Mouse (Mus musculus): ENCODE results near the gene Plekhg6.

Plekhg6 gene

DNA sequence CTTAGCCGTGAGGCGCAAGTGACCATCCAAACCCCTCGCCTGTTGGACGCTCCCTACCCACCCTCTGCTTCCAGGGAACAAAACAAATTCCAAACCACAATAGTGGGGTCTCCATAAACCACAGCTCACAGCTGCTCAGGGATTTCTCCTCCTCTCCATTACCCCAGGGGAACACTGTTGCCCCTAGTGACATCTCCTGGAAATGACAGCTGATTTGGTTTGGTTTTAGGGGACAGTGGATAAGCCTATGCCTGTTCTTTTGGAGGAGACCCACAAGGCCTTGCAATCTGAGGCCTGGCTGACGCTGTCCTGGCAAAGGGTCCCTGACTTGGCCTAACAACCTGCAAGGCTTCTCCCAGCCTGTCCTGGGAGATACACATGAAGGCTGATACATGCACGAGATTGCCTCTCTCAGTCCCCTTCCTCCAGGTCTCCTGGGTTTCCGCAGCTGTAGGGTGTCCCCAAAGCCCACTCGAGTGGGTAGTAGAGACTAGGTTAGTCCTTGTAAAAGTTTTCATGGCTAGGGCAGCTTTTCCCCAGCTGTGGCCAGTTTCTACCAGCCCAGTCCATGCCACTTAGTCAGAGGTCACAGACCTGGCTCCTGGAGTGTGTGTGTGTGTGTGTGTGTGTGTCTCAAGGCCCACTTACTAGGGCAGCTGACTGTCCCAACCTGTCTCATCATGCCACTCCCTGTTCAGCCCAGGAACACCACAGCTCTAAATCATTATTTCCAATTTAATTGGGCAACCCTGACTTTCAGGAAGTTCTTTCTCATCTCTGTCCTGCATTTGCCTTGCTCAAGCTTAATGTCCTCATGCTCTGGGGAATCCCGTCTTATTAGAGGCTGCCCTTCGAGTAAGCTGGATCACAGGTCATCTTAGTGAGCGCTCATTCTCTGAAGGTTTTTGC, 4.7 kb upstream of the Plekhg6 start:
- DNase-seq = peak; percentile 30 to 40

DNA sequence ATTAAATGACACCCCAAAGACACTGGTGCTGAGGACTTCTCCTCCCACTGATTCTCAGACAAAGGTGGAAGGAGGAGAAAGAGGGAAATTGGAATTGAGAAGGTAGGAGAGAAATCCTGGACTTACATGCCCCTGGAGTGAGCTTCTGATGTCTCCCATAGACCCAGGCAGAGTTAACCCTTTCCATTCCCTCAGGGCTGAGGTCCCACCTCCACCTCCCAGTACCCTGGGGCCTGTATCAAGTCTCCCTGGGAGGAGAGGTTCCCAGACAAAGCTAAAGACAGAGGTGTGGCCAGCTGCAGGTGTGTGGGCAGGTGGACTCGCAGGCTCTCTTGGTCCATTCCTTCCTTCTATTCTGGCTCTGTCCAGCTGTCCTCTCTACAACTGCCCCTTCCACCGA, 1.4 kb upstream of the Plekhg6 start:
- DNase-seq = no peak

DNA sequence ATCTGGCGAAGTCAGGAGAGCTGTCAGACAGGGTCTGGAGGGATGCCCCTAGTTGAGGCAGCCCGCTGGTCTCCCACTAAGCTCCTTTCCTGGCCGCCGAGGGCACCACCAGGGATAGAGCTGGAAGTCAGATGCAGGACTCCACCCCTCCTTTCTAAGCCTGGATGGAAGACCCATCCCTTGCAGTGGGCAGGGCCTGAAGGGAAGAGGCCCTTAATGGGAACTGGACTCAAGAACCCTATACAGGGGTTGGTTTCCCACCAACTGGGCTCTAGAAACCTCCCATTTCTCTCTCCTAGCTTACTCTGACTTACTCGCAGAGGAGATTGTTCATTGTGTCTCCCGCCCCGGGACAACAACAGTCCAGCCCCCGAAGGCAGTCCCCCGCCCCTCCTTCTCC, 812 bp downstream of the Plekhg6 start:
- no peak for DNase-seq

DNA sequence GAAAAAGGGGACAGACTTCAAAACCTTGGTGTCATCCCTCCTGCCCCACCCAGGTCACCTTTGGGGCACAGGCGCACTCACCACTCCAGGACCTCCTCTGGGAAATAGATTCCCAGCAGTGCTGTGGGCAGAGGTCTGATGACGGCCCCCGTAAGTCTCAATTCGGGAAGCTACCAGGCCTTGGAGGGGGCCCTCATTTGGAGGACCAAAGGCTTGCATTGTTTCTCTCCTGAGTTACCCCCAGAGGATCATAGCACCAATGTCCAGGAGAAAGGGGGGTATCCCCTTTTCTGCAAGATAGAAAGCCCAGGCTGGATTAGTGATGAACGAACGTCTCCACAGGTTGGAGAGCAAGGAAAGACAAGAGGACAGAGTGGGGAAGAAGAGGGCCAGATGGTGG, 2.0 kb downstream of the Plekhg6 start:
- DNase-seq = no peak

DNA sequence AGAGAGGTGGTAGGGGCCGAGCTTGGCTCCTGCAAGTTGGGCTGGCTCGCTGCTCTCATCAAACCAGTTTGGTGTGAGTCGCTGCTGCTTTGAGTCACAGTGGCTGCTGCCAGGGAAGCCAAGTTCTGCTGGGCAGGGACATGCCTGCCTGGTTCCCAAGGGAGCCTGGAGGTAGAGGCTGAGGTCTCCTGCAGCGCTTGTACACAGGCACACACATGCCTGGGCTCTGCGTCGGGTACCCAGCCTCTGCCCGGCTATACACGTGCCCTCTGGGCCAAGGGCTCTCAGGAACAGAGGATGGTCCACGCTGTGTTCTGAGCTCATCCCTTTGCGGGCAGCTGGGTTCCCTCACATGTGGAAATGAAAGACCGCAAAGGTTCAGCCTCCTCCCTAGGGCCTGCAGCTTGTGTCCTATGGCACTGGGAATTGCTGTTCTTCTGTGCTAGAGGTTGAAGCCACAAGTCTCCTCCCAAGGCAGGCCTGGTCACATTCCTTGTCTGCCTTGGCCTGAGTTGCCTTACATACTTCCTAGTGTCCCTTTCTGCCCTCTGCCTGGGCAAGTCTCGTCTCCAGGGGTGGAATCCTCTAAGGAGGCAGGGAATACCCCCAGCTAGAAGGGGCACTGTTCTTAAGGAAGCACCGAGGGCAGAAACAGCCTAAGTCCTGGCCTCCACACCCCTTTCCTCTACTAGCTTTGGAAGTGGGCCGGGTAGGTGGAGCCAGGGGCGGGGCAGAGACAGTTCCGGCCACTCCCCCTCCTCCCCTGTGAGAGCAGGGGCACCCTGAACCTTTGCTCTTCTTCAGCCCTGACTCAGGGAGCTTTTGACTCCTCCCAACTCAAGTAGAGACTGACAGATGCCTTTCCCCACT, 2.8 kb downstream of the Plekhg6 start:
- DNase-seq = peak; percentile 45

DNA sequence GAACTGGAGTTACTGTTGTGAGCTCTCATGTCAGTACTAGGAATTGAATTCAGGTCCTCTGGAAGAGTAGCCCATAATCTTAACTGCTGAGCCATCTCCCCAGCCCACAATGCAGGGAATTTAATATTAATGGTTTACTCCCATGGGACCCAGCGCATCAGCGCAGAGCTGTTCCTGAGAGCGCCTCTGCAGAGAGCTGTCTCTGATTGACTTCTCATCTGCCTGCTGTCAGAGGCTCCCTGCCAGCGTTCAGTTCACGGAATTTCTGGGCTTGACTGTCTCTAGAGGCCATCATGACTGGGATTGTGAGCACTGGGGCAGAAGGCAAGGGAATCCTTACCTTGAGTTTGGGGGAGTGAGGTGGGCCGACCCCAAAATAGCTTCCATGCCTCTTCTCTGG, 3.6 kb downstream of the Plekhg6 start:
- no peak for DNase-seq

DNA sequence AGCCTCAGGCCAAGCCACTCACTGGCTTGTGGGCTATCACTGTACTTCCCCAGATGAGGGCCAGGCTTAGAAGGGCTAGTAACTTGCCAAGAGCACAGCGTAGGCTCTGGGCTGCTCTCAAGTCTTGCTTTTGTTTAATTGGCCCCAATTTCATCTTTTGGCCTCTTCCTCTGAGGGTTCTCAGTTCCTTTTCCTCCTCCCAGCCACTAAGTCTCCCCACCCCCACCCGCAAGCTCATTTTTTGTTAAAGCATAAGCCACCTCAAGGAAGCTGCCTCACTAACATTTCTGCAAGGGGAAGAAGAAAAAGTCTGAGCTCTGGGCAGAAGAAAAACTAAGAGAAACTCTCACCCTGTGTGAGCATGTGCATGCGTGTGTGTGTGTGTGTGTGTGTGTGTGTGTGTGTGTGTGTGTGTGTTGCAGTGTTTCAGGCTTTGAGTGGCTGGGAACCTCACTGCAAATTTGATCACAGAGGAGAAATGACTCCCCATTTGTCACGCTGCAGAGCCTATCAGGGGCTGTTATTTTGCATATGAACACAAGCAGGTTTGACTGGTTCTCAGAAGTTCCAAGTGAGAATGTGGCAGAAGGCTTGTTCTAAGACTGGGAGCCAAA, 12.7 kb downstream of the Plekhg6 start:
- DNase-seq = no peak

DNA sequence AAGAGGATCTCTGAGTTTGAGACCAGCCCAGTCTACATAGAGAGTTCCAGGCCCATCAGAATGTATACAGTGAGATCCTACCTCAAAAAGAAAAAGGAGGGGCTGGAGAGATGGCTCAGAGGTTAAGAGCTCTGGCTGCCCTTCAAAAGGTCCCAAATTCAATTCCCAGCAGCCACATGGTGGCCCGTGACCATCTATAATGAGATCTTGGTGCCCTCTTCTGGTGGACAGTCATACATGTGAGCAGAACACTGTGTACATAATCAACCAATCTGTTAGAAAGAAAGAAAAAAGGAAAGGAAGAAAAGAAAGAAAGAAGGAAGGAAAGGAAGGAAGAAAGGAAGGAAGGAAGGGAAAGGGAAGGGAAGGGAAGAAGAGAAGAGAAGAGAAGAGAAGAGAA, 14.5 kb downstream of the Plekhg6 start:
- DNase-seq = no peak

DNA sequence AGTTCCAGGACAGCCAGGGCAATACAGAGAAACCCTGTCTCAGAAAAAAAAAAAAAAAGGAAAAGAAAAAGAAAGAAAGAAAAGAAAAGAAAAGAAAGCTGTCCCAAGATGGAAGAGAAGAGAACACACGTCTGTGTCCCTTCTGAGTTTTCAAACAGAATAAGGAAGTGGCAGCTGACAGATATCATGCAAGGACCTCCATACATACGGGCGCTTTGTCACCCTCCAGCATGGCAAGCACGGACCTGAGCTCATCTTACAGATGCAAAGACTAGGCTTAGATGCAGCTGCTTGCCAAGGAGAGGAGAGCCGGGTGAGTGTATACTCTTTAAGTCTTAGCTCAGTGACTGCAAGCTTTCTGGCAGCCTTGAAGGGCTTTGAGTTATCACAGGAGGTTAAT, 15.1 kb downstream of the Plekhg6 start:
- no peak for DNase-seq

DNA sequence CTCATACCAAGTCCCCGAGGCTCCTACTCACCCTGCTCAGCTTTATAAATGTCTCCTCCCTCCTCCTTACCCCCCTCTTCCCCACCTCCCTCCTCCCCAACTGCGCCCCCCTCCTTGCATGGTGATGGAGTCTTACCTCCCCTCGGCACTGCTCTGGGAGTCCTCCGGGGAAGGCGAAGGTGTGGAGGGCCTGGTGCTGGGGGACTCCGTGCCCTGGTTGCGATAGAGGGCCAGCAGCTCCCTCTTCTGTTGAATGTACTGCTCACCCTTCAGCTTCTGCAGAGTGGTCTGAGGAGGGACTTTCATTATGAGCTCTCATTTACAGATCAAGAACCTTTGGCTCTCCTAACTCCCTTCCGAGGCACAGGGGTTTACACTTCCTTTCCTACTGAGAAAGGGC, 16.1 kb downstream of the Plekhg6 start:
- DNase-seq = peak in 1 of 2 experiments; percentile 29

DNA sequence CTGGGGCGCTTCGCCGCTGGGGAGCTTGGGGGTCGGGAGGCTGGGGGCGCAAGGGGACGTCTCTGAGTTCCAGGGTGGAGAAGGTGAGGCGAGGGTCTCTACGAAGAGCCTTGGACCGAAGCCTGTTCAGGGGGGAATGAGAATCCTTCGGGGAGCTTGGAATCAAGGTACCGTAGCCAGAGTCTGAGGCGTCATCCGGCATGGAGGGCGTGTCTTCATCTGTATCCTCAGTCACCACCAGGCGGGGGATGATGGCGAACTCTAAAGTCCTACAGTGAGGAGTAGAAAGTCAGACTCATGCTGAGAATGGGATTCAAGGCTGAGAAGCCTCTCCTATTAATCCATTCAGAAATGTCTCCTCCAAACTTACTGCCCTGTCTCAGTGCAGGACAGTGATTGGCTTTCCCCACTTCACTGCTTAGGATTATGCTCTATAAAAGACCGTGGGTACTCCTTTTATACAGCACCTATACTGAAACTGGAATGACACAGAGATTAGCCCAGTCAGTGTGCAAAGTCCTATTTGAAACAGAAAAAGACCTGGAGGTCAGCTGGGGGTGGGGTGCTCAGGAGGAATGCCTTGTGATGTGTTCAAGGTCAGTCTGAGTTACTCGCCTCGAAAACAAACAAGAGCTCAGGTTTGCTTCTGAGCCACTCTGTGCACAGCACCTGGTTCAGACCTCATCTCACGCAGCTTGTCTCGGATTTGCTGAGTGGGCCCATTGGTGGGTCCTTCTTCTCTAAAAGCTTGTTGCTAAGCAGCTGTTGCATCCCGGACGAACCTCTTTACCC, 16.9 kb downstream of the Plekhg6 start:
- DNase-seq = peak in 1 of 2 experiments; percentile 26

DNA sequence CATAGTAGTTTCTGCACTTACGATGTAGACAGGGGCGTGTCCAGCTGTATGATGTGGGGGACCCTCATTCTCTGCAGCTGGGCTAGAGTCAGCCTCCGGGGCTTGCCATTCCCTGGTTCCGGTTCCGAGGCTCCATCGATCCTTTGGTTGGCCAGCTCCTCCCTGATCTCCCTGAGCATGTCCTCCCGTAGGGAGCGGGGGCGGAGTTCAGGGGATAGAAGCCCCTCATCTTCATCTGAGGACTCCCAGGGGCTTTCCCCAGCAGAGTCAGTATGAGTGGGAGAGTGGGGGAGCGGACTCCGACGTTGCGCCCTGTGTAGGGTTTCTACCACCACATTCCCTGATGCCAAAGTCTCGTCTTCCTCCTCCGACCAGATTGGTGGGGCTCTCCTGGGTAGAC, 17.6 kb downstream of the Plekhg6 start:
- DNase-seq = no peak

DNA sequence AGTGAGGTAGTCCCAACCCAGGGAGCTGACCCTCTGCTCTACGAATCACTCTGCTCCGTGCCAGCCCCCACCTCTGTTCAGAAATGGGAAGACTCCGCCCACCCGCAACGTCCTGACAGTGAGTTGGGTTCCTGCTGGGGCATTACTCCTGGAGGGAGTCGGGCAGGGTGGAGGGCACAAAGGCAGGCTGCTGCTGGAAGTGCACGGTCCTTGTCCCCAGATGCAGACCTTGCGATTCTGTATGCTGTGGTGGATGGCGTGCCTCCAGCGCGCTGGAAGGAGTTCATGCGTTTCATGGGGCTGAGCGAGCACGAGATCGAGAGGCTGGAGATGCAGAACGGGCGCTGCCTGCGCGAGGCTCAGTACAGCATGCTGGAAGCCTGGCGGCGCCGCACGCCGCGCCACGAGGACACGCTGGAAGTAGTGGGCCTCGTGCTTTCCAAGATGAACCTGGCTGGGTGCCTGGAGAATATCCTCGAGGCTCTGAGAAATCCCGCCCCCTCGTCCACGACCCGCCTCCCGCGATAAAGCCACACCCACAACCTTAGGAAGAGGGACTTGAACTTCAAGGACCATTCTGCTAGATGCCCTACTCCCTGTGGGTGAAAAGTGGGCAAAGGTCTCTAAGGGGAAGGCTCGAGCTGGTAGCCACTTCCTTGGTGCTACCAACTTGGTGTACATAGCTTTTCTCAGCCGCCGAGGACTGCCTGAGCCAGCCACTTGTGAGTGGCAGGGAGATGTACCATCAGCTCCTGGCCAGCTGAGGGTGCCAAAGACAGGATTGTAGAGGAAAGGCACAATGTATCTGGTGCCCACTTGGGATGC, 18.9 kb downstream of the Plekhg6 start:
- peak; percentile 74 to 75 for DNase-seq

DNA sequence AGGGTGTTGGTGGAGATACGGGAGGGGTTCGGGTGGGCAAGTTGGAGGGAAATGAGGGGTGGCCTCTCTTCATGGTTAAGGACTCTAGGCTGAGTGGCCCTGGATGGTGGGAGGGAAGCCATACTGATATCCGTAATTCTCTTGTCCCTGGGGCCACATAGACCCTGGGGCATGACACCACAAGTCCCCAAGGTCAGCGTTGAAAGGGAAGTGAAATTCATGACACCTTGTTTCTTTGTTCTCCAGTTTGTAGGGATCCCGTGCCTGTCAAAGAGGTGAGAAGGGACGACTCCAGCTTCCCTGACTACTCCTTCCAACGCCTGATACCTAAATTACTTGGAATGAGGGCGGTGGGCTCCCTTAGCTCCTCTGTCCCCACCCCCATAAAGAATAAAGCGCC, 19.7 kb downstream of the Plekhg6 start:
- DNase-seq = no peak

DNA sequence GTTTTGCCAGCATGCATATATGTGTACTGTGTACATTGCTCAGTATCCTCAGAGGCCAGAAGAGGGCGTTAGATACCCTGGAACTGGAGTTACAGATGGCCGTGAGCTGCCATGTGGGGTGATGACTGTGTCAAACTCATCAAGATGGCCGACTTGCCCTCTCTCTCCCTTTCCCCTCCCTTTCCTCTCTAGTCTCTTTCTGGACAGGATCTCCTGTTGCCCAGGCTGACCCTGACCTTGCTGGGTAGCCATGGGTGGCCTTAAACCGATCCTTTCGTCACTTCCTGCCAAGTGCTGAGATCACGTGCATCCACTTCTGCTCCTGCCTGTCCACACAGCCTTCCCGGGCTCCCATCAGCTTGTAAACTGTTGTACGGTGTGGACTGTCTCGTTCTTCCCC, 20.6 kb downstream of the Plekhg6 start:
- no peak for DNase-seq

DNA sequence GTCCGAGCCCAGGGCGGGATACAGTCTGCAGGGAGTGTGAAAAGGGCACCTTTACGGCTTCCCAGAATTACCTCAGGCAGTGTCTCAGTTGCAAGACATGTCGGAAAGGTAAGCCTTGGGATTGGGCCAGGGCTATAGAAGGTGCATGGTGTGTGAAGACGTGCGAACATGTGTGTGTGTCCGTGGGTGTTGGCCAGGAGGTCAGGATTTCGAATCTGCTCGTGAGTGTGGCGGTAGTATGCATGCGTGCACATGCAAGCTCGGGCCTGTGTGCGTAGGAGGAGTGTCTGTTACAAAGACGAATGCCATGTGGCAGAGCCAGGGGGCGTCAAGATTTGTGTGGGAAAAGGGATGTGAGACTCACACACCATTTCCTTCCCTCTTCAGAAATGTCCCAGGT, 23.3 kb downstream of the Plekhg6 start:
- DNase-seq = no peak

DNA sequence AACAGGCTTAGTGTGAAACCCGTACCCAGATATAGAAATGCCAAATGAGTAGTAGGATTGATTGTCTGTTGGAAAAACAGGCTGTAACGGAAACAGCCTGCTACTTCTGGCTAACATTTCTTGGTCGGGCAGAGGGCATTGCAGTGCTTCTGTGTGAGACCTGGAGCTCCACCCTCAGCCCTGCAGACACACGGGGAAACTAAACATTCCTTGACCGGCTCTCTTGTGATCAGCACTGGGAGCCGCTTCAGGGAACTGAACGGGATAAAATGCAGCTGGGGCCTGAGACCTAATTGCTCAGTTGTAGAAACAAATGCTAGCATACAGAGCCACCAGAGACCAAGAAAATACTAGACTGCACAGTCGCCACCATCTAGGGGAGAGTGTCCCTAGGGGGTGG, 24.3 kb downstream of the Plekhg6 start:
- DNase-seq = no peak

DNA sequence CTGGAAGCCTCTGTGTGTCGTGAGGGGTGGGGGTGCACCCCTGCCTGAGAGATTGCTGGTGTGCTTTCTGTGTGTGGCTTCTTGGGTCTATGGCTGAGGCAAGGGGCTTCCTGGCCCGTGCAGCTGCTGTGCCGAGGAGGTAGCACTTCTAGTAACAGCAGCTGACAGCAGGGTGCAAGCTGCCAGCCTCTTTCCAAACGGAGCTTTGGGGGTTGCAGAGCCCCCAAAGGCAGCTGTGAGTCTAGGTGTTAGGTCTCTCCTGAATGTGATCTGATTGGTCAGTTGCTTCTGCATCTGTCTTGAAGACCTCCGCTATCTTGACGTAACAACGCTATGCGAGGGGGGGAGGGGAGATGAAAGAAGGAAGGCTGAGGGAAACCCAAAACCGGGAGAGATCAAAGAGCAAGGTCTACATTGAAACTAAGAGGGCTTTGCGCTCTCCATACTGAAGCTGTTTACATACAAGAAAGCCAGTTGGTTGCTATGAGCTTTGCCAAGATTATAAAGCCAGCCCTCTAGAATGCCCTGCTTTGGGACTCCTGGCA, 25.3 kb downstream of the Plekhg6 start:
- no peak for DNase-seq

DNA sequence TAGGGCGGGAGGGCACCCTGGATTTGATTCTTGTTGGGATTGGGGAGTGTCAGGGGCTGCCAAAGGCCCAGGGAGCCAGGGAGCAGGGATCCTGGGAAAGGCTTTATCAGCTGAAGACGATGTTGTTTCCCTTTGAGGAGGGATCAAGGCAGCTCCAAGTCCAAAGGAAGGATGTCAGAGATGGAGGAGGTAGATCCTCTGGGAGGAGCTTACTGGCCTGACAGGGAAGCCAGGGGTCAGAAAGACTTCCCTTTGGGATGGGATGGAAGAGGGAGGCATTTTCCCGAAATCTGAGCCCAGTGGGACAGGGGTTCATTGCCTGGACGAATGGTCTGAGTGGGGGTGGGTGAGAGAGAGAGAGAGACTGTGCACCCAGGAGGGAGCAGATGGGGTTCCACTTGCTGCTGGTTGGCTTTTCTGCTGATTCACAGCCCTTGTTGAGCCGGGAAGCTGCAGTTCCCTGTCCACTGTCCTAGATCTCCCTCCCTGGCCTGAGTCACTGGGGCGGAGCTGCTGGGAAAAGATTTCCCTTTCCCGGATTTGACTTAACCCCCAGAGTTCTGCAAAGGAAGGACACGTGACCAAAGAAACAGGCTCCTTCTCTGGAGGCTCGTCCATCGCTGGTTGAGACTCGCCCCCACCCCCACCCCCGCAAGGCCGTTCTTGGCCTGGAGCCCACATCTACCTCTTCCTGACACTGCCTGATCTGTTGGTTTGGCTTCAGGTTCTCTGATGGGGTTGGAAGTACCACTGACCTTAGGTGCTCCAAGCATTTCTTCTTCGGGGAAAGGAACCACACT, 26.0 kb downstream of the Plekhg6 start:
- peak; percentile 29 to 33 for DNase-seq

DNA sequence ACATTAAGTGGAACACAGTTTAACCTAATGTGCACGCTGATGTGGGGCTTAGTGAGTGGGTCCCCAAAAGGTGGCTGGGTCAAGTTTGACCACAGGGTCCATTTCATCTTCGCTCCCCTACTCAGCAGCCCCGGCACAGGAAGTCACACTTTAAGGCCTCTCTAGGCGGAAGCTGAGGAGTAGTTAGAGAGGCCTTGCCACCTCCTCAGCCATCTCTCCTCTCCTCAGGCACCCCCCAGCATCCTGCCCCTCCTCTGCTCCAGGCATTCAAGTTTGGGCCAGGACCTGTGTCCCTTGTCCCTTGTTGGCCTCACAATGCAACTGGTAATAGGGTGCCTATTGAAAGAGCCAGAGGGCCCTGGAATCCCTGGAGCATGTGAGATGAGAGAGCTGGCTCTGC, 26.9 kb downstream of the Plekhg6 start:
- DNase-seq = no peak

DNA sequence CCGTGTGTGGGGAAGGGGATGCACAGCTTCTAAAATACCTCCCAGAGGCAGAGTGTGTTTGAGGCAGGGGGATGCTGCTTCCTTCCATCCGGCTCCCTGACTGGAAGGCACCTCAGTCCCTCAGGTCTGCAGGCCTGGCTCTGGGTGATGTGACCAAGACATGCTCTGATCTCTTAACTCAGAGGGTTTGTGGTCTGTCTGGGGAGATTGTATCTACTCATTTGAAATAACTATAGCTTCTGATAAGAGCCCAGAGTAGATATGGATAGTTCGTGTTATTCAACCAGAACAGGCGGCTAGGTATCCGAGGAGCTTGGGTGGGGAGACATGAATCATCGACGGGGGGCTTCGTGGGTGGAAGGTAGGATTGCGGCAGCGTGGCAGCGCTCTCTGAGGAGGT, 27.4 kb downstream of the Plekhg6 start:
- DNase-seq = no peak
